Mouse (Mus musculus): Measurements from ENCODE around the gene Phc3. TPM values are rescaled to one million over a fixed set of nuclear protein-coding genes. Genes with fewer than 3 reads are reported as not detected.

The Phc3 gene
- polyA plus RNA-seq, 2 experiments = 1.9 to 2.9 TPM

GRCm38 (mm10) chr3:31004320-31005209 is 35.4 kb upstream of the Phc3 start:
- Histone ChIP-seq H3K36me3 (replicated peaks; ENCODE audit: control insufficient read depth, insufficient read depth, low read depth) (no peaks in the 10 kb centered on the region), H3K27ac (no peak overlapping the region), H3K9ac (replicated peaks) (no peak overlapping the region), H3K4me1 (replicated peaks; ENCODE audit: control insufficient read depth in 2 of 2, insufficient read depth in 2 of 2, low read length in 1 of 2) (peaks cover 0 to 11% of the 10 kb centered on the region in 2 experiments; a peak in 1 of 4 replicates), H3K4me2 (ENCODE audit: low read depth) (no peak overlapping the region), H3K4me3 (ENCODE audit: insufficient read depth in 1 of 2, low read depth in 2 of 2, low read length in 2 of 2) (no peak overlapping the region), H3K9me3 (ENCODE audit: control insufficient read depth, low read length) (no peaks in the 10 kb centered on the region), H3K27me3 (ENCODE audit: control insufficient read depth, insufficient read depth, low read length) (no peaks in the 10 kb centered on the region)
- no peak for TF ChIP-seq EP300 (IDR thresholded peaks at IDR 0.05; ENCODE audit: low read depth)
- no peak for TF ChIP-seq CTCF (IDR thresholded peaks at IDR 0.05; ENCODE audit: low read depth)
- no peak for DNase-seq (ENCODE audit: low read depth in 3 of 3, low spot score in 3 of 3)
- WGBS (ENCODE audit: insufficient replicate concordance) = 64% methylated on average over 6 of the region's 6 CpGs
- ATAC-seq (ENCODE audit: insufficient read depth) = no peak

- Histone ChIP-seq H3K9ac (replicated peaks) (no peak overlapping the region), H3K27ac (no peak overlapping the region), H3K9me3 (ENCODE audit: control insufficient read depth, low read length) (no peaks in the 10 kb centered on the region), H3K27me3 (ENCODE audit: control insufficient read depth, insufficient read depth, low read length) (no peaks in the 10 kb centered on the region), H3K4me1 (replicated peaks; ENCODE audit: control insufficient read depth in 2 of 2, insufficient read depth in 2 of 2, low read length in 1 of 2) (peaks cover 2 to 18% of the 10 kb centered on the region in 2 experiments), H3K36me3 (replicated peaks; ENCODE audit: control insufficient read depth, insufficient read depth, low read depth) (no peaks in the 10 kb centered on the region), H3K4me3 (ENCODE audit: insufficient read depth in 1 of 2, low read depth in 2 of 2, low read length in 2 of 2) (no peak overlapping the region), H3K4me2 (ENCODE audit: low read depth) (no peak overlapping the region)
- TF ChIP-seq EP300 (IDR thresholded peaks at IDR 0.05; ENCODE audit: low read depth) (no peak), CTCF (IDR thresholded peaks at IDR 0.05; ENCODE audit: low read depth) (no peak)
- ATAC-seq (ENCODE audit: insufficient read depth) (no peak), DNase-seq (ENCODE audit: low read depth in 3 of 3, low spot score in 3 of 3) (no peak)
- WGBS (ENCODE audit: insufficient replicate concordance) = 49% methylated on average over 3 of the region's 3 CpGs
These were observed 31.9 kb upstream of the Phc3 start for GRCm38 (mm10) chr3:31001048-31001676.

DNA sequence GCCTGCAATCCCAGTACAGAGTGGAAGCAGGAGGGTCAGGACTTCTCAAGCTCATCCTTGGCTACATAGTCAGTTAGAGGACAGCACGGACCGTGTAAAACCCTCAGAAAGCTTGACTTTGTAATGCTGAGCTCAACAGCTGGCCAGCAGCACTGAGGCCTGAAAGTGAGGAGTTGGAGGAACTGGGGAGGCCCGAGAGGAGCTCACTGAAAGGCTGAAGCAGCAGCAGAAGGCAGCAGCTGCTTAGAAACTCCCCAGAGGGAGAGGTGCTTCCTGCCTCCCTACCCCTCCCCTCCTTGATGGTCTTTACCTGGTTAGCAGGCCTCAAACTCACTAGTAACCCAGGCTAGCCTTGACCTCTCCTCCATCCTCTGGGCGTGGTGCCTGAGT is 30.8 kb upstream of the Phc3 start:
- 41% methylated on average over 4 of the region's 4 CpGs for WGBS (ENCODE audit: insufficient replicate concordance)
- H3K36me3 ChIP-seq (replicated peaks; ENCODE audit: control insufficient read depth, insufficient read depth, low read depth) = no peaks in the 10 kb centered on the region
- no peak overlapping the region for H3K4me2 ChIP-seq (ENCODE audit: low read depth)

DNA sequence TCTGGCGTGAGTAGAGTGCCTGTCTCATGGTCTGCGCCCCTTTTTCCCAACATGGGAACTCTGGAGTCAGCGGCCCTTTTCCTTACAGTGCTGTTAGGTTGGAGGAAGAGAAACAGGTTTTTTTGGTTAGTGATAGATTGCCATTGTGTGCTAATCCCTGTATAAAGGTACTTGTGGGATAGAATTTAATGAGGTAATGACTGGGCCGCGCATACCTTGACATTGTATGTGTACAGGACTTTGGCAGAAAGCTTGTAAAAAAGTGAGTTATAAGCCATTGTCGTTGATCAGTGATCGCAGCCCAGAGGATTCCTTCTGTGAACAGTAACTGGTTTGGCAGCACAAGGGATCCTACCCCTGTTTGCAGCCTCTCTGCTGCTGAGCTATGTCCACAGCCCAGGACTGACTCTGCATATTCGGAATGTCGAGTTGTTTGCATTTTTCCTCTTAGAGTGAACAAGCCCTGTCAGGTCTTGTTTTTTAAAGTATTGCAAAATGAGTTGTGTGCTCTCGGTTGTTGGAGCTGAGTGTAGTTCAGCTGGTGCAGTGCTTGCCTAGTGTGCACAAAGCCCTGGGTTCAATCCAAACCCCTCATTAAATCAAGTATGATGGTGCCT is 30.3 kb upstream of the Phc3 start:
- Histone ChIP-seq H3K27ac (no peak overlapping the region), H3K4me1 (replicated peaks; ENCODE audit: control insufficient read depth in 2 of 2, insufficient read depth in 2 of 2, low read length in 1 of 2) (peaks cover 6 to 21% of the 10 kb centered on the region in 2 experiments), H3K36me3 (replicated peaks; ENCODE audit: control insufficient read depth, insufficient read depth, low read depth) (no peaks in the 10 kb centered on the region), H3K9ac (replicated peaks) (no peak overlapping the region), H3K4me2 (ENCODE audit: low read depth) (no peak overlapping the region), H3K9me3 (ENCODE audit: control insufficient read depth, low read length) (no peaks in the 10 kb centered on the region), H3K27me3 (ENCODE audit: control insufficient read depth, insufficient read depth, low read length) (no peaks in the 10 kb centered on the region), H3K4me3 (ENCODE audit: insufficient read depth in 1 of 2, low read depth in 2 of 2, low read length in 2 of 2) (no peak overlapping the region)
- DNase-seq (ENCODE audit: low read depth in 3 of 3, low spot score in 3 of 3) (no peak), ATAC-seq (ENCODE audit: insufficient read depth) (no peak)
- no peak for TF ChIP-seq CTCF (IDR thresholded peaks at IDR 0.05; ENCODE audit: low read depth)
- TF ChIP-seq EP300 (IDR thresholded peaks at IDR 0.05; ENCODE audit: low read depth) = no peak
- 77% methylated on average over 10 of the region's 10 CpGs for WGBS (ENCODE audit: insufficient replicate concordance)

More for the DNA sequence above, 30.8 kb upstream of the Phc3 start:
- Histone ChIP-seq H3K9ac (replicated peaks) (no peak overlapping the region), H3K27ac (no peak overlapping the region), H3K27me3 (ENCODE audit: control insufficient read depth, insufficient read depth, low read length) (no peaks in the 10 kb centered on the region), H3K9me3 (ENCODE audit: control insufficient read depth, low read length) (no peaks in the 10 kb centered on the region), H3K4me1 (replicated peaks; ENCODE audit: control insufficient read depth in 2 of 2, insufficient read depth in 2 of 2, low read length in 1 of 2) (peaks cover 2 to 18% of the 10 kb centered on the region in 2 experiments), H3K4me3 (ENCODE audit: insufficient read depth in 1 of 2, low read depth in 2 of 2, low read length in 2 of 2) (no peak overlapping the region)
- TF ChIP-seq CTCF (IDR thresholded peaks at IDR 0.05; ENCODE audit: low read depth) = no peak
- TF ChIP-seq EP300 (IDR thresholded peaks at IDR 0.05; ENCODE audit: low read depth) = no peak
- DNase-seq (ENCODE audit: low read depth in 3 of 3, low spot score in 3 of 3) (no peak), ATAC-seq (ENCODE audit: insufficient read depth) (no peak)

DNA sequence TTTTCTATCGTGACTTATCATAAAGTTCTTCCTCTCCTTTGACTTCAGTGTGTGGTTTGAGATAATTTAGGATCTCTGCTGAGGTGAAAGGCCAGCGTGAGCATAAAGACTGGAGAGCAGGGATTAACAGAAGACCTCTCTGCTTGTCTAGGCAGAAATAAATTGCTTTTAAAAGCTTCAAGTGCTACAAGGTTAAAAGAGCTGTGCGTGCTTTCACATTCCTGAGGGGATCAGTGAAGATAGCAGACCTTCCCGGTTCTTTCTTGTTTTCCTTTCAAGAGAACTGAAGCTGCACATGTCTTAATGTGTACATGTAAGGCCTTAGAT is 27.4 kb upstream of the Phc3 start:
- no peaks in the 10 kb centered on the region for H3K36me3 ChIP-seq (replicated peaks; ENCODE audit: control insufficient read depth, insufficient read depth, low read depth)
- peak overlapping the region in 1 of 2 experiments; percentile 96; a peak in 3 of 4 replicates for H3K4me3 ChIP-seq (ENCODE audit: insufficient read depth in 1 of 2, low read depth in 2 of 2, low read length in 2 of 2)
- DNase-seq (ENCODE audit: low read depth in 3 of 3, low spot score in 3 of 3) (no peak), ATAC-seq (ENCODE audit: insufficient read depth) (no peak)
- H3K27me3 ChIP-seq (ENCODE audit: control insufficient read depth, insufficient read depth, low read length) = no peaks in the 10 kb centered on the region
- 13% methylated on average over 4 of the region's 4 CpGs for WGBS (ENCODE audit: insufficient replicate concordance)
- no peak for TF ChIP-seq CTCF (IDR thresholded peaks at IDR 0.05; ENCODE audit: low read depth)
- no peak for TF ChIP-seq EP300 (IDR thresholded peaks at IDR 0.05; ENCODE audit: low read depth)
- H3K27ac ChIP-seq = no peak overlapping the region
- peak overlapping the region; percentile 95 for H3K4me2 ChIP-seq (ENCODE audit: low read depth)
- H3K9ac ChIP-seq (replicated peaks) = no peak overlapping the region; the same call in 1 of the 2 replicates
- peaks cover 6 to 23% of the 10 kb centered on the region in 2 experiments for H3K4me1 ChIP-seq (replicated peaks; ENCODE audit: control insufficient read depth in 2 of 2, insufficient read depth in 2 of 2, low read length in 1 of 2)
- H3K9me3 ChIP-seq (ENCODE audit: control insufficient read depth, low read length) = no peaks in the 10 kb centered on the region

All from liver, embryonic 14.5 days (tissue).